Mouse (Mus musculus): ENCODE measurements at regions not wholly inside any gene's neighbourhood (a gene's known extent, or its start where the extent isn't known, plus 50 kb on each side); places are given as distances from the start of the nearest gene placed in this dataset.

GRCm38 (mm10) chr7:75398904-75399724, 56.2 kb upstream of the Akap13 start:
- Histone ChIP-seq H3K36me3 (replicated peaks; ENCODE audit: low read length) (no peaks in the 10 kb centered on the region), H3K4me3 (replicated peaks) (no peak overlapping the region), H3K9me3 (peaks cover 12% of the 10 kb centered on the region), H3K4me1 (peaks cover 13% of the 10 kb centered on the region), H3K27me3 (replicated peaks) (no peaks in the 10 kb centered on the region)
- TF ChIP-seq FLI1 (IDR thresholded peaks at IDR 0.05; ENCODE audit: low read length) (no peak), GATA1 (IDR thresholded peaks at IDR 0.05; ENCODE audit: borderline replicate concordance, low read length) (no peak)

GRCm38 (mm10) chr7:75400471-75400870, 54.9 kb upstream of the Akap13 start:
- H3K4me3 ChIP-seq (replicated peaks): no peak overlapping the region
- peaks cover 8% of the 10 kb centered on the region; the same call in 1 of the 2 replicates for H3K4me1 ChIP-seq

GRCm38 (mm10) chr7:75404955-75405354, 50.4 kb upstream of the Akap13 start:
- TF ChIP-seq FLI1 (IDR thresholded peaks at IDR 0.05; ENCODE audit: low read length) (no peak), GATA1 (IDR thresholded peaks at IDR 0.05; ENCODE audit: borderline replicate concordance, low read length) (no peak)
- no peaks in the 10 kb centered on the region for H3K36me3 ChIP-seq (replicated peaks; ENCODE audit: low read length)

More at GRCm38 (mm10) chr7:75400471-75400870, 54.9 kb upstream of the Akap13 start:
- Histone ChIP-seq H3K36me3 (replicated peaks; ENCODE audit: low read length) (no peaks in the 10 kb centered on the region), H3K9me3 (peaks cover 12% of the 10 kb centered on the region), H3K27me3 (replicated peaks) (no peaks in the 10 kb centered on the region)
- TF ChIP-seq FLI1 (IDR thresholded peaks at IDR 0.05; ENCODE audit: low read length) (no peak), GATA1 (IDR thresholded peaks at IDR 0.05; ENCODE audit: borderline replicate concordance, low read length) (no peak)

More at GRCm38 (mm10) chr7:75404955-75405354, 50.4 kb upstream of the Akap13 start:
- H3K4me1 ChIP-seq: no peaks in the 10 kb centered on the region
- H3K27me3 ChIP-seq (replicated peaks): peaks cover 4% of the 10 kb centered on the region
- no peak overlapping the region for H3K4me3 ChIP-seq (replicated peaks)
- H3K9me3 ChIP-seq: peaks cover 19% of the 10 kb centered on the region

All from megakaryocyte, embryonic 14.5 days (primary cell).